Mouse (Mus musculus) lung, adult 18-20 months (tissue): ENCODE results near the gene Mvb12b.

Experiments used
- DNase-seq, 2 experiments: peaks; one replicate each; pipeline ENCODE4 v3.0.0; 2022; ENCODE audit warnings: mixed read lengths in 2 of 2

The Mvb12b gene

DNA sequence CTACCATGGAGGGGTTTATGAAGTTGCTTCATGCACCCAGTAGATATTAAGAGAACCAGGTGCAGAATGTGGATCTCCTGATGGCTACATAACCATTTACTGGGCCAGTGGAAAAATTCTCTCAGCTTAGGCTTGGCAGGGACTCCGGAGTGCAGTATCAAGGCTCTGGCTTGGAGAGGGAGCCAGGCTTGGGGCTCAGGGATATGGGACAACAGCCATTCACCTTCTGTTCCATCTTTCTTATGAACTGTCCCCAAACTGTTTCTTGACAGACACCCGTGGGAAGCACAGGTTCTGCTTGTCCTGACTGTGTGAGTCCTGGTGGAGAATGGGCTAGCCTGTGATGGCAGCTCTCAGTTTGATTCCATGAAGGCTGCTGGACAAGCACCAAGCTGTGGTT is 112.9 kb downstream of the Mvb12b start:
- DNase-seq: no peak

DNA sequence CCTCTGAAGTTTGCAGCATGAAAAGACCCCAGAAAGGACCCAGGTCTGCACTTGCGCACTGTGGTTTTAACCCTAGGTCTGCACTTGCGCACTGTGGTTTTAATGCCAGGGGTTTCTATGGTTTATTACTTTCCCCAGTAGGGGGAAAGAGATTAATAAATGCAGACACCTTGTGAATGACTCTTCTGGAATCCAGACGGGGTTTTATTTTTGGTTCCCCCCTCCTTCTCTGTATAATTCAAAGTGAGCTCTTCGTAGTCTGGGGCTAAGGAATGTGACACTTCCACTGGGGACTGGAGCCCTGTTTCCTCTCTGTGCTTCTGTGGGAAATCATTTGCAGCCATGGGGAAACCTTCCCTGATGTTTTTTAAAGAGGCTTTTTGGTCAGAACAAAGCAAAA is 113.6 kb downstream of the Mvb12b start:
- DNase-seq: no peak

DNA sequence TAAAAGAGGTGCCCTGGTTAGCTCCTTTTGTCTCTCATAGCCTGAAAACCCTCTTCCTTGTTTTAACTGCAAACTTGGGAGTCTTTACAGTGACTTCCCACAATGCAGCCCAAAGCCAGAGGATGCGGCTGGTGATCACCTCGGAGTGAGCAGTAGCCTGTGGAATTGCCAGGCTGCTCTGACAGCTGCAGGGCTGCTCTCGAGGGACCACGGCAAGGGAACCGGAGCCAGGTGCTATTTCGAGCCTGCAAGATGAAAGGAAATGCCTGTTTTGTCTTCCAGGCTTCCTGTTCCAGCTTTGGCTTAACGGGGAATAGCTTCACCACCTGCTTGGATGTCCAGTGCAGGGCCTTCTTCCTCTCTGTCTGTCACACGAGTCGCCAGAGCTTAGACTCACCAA is 115.3 kb downstream of the Mvb12b start:
- DNase-seq: no peak

DNA sequence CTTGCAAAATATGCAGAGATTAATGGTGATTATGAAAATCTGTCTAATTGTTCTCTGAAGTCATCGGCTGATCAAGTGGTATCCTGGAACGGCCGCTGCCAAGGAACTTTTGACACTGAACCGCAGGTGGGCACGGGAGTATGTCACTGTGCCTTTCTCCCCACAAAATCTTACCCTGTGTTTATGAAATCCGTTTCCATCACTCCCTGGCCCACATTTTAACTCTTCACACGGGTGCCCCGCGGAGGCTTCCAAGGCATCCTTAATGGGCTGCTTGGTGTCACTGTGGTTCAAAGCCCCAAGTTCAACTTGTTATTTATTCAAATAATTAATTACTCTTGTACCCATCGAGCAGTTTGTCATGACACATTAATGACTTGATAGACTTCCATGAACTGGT is 116.4 kb downstream of the Mvb12b start:
- DNase-seq: no peak

GRCm38 (mm10) chr2:33770526-33771130 is 117.1 kb downstream of the Mvb12b start:
- no peak for DNase-seq

GRCm38 (mm10) chr2:33764476-33764875 is 123.3 kb downstream of the Mvb12b start:
- no peak for DNase-seq

DNA sequence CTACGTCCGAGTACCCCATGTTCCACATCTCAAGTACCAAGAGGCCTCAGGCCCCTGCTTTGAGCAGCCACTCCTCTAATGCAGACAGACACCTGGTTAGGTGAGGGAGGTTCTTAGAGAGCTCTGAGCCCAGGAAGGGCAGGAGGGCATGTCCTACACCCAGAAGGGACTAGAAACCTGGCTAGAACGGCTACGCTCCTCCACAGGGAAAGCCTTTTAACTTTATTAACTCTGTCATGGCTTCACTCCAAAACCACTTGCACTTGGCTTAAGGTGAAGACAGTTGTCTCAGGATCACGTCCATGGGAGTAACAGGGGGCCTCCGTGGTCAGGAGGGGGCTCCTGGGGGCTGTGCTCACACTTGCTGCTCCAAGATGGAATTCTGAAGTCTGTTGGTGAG is 125.5 kb downstream of the Mvb12b start:
- no peak for DNase-seq

DNA sequence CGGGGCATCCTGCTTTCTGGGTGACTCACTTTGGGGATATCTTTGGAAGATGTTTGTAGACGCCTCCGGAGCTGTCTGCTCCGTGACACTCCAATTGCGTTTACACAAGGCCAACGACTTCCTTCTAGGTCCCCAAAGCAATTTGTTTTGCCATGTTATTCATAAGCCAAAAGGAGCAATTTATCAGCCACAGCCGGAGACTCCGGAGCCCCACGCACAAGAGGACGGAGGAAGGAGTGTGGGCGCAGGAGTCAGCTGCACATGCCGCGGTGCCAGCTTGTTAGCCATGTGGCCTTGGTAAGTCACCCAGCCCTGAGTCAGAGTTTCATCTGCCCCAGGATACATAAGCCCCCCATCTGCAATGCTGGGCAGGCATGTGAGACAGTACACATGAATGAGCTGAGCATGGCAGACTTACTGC is 127.2 kb downstream of the Mvb12b start:
- DNase-seq: no peak

DNA sequence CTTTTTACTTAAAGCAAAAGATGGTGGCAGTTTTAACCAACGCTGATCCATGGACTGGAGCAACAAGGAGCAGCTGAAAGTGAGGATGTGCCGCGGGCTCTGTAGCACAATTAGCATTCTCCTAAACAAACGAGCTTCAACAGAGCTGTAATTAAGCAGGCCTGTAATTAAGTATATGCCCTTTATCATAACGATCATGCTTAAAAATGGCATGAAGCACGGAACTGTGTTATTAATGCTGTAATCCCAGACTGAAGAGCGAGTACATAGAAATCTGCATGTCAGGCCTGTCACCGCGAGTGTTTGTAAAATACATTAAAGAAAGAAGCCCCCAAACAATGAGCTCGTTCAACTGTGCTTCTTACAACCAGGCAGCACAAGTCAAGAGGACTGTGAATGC is 128.3 kb downstream of the Mvb12b start:
- DNase-seq: no peak

GRCm38 (mm10) chr2:33755633-33756020 is 132.1 kb downstream of the Mvb12b start:
- DNase-seq: peak; percentile 18 to 28

- DNase-seq: no peak
These were observed 132.6 kb downstream of the Mvb12b start for GRCm38 (mm10) chr2:33754980-33755632.

- no peak for DNase-seq
These were observed 133.5 kb downstream of the Mvb12b start for GRCm38 (mm10) chr2:33754317-33754633.

DNA sequence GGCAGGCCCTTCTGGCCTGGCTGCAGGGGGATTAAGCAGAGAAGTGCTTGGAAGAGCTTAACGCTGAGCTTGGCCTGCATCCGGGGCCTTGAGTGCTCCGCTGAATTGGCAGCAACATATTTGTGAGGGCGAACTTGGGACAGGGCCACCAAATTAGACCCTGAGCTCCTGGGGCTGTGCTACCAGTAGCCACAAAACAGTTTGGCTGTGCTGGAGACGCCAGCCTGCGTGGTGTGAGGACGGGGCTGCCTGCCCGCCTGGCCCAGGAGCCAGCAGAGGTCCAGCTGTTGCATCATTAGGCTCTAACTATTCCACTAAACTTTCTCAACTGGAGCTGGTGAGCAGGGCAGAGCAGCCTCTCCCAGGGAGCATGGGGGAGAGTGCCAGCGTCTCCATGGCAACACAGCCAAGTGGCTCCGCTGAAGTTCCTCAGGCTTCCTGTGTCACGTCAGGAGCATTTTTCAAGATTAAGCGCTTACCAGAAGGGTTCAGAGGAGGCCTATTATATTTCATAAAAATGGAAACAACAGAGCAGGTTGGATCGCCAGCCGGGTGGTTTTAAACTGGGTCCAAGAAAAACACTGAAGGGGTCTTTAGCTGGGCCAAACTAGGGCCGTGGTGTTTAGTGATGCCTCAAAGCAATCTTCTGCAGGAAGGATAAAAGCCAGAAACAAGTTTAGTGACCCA is 134.0 kb downstream of the Mvb12b start:
- DNase-seq: peak; percentile 92 to 94

GRCm38 (mm10) chr2:33750611-33751010 is 137.1 kb downstream of the Mvb12b start:
- no peak for DNase-seq

GRCm38 (mm10) chr2:33746471-33746870 is 141.3 kb downstream of the Mvb12b start:
- peak; percentile 57 to 66 for DNase-seq

DNA sequence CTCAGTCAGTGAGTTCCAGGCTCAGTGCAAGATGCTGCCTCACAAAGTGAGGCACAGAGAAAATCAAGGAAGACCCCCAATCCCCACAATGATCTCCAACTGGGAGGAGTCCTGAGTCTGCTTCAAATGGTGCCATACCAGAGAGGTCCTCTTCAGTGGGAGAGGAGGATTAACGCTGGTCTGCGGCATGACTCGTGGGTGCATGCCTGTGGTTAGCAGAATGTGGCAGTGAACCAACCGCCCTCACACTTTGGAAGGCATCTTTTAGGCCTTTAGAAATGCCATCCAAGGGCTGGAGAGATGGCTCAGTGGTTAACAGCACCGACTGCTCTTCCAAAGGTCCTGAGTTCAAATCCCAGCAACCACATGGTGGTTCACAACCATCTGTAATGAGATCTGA is 142.0 kb downstream of the Mvb12b start:
- DNase-seq: no peak

DNA sequence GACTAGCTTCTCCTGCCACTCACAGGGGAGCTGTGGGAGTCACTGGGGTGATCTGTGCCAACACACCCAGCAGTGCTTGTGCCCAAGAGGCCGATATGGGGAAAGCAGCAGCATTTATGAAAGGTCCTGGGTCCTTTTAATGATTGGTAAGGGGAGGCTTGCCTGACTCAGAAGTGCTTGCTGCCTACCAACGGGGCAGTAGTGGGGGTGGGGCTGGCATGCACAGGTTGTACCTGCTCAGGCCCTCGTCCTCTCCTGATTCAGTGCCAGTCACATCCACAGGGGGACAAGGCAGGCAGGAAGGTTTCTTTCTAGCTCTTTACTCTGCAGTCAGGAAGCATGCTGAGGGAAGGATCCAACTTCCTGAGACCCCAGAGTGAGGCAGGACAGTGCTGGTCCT is 150.6 kb downstream of the Mvb12b start:
- no peak for DNase-seq

DNA sequence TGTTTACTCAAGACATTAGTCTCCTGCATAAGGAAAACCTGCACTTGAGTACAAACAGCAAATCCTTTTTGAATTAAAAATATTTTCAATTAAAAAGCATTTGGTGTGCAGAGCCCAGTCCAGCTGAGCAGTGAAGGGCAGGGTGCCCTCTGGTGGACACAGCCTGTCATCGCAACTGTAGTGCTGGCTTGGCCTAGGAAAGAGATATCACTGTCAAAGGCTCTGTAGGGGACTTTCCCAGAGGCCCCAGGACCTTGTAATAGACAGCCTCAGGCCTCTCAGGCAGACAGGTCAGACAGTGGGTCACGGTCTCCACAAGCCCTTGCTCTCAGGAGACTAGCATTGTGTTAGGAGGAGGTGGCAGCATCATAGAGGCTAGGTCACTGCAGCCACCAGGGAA is 151.0 kb downstream of the Mvb12b start:
- DNase-seq: peak; percentile 35 to 54

GRCm38 (mm10) chr2:33734781-33735485 is 152.8 kb downstream of the Mvb12b start:
- DNase-seq: peak; percentile 60

GRCm38 (mm10) chr2:33729701-33730100 is 158.0 kb downstream of the Mvb12b start:
- no peak for DNase-seq

DNA sequence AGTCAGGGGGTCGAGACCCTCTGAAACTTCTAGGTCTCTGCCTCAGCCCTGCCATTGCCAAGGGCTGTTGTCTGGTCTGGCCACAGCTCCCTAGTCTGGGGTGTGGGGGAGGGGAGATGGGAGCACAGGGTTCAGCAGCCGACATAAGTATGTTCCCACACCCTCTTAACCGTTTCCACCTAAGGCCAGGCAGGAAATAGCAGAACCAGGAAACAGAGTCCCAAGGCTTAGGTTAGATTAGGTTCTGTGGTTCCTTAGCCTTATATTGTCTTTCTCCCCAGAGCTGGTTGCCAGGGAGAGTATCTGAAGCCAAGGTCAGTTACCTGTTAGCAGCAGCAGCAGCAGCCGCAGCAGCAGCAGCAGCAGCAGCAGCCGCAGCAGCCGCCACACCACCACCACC is 160.5 kb downstream of the Mvb12b start:
- no peak for DNase-seq

DNA sequence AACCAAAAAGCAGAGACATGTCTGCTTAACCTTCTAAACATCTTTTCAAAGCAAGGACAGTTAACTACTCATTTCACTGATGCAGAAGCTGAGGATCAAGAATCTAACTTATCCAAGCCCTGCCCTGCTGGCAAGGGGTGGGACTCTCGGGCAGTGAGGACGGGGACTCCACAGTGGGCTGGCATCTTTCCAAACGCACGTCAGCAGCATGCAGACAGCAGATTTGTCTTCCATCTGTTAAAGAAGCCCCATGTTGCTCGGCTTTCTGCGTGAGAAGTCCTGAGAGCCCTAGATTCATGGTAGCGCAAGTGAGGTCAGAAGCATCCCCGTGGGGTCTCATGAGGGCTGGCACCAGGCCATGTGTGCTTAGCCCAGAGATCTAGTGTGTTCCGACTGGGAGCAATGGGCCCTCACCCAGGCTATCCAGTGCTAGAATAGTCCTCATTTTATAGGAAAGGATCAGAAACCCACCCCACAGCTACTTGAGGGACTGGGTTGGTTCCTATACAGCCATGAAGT is 167.3 kb downstream of the Mvb12b start:
- no peak for DNase-seq

- no peak for DNase-seq
These were observed 168.2 kb downstream of the Mvb12b start for GRCm38 (mm10) chr2:33719339-33720066.
